Mouse (Mus musculus) ZHBTc4 (cell line): ENCODE measurements around the gene Mrln.
"Not testable (repeated sequence)": the region's sequence is repeated elsewhere in the genome, so short reads cannot be mapped to it uniquely, and the experiment has no call there.

Experiments
- DNase-seq: peaks from one replicate; pipeline ENCODE4 v3.0.0-alpha.2; 2011; ENCODE audit warnings: low read depth, low spot score

Mrln gene

GRCm38 (mm10) chr10:70195279-70195678, 9.2 kb upstream of the Mrln start:
- DNase-seq, result no peak

- DNase-seq, result peak; percentile 87
Measured at GRCm38 (mm10) chr10:70195786-70196185, 8.7 kb upstream of the Mrln start.

DNA sequence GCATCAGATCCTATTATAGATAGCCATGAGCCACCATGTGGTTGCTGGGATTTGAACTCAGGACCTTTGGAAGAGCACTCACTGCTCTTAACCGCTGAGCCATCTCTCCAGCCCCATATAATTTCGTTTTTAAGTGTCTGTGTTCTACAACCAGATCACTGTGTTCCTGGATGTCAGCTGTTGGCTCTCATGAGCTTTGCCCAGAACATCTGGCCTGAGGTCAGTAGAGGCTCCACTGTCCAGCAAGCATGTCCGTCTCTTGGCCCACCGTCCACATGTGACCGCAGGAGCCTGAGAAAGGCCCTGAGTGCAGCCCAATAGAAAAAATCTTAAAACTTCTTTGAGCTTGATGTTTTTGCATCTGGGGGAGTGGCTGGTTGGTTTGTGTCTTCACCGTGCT, 7.8 kb upstream of the Mrln start:
- DNase-seq, result no peak

DNA sequence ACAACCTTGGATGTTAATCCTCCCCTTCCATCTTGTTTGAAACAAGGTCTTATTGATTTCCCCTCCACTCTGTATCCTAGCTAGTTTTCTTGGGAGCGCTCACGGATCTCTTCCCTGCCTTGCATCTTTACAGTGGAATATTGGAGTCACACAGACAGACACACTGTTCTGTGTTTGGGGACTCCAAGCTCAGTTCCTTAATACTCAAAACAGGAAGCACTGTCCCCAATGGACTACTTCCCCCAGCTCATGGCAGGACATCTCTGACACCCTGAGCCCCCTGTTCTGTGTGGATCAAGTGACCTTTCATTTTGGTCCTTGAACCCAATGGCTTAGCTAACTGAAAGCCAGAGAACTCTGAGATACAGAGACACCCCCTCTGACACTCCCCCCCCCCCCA, 6.9 kb upstream of the Mrln start:
- DNase-seq, result no peak

DNA sequence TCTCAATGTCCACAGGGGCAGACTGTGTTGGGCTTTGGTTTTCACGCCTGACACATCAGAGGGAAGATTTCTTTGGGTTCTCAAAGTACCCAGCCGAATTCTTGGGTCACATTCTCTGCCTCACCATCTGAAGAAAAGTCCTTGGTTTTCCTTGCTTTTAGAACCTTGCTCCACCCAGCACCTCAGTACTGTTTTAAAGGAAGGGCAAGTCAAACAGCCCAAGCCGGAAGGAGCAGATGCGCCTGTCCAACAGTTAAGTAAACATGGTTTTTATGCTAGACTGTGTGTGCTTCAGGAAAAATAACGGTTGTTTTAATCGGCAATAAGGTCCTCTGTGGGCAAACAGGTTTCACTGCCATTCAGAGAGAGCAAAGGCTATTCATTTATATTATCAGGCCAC, 6.5 kb upstream of the Mrln start:
- no peak for DNase-seq

- no peak for DNase-seq
Measured at GRCm38 (mm10) chr10:70198951-70199463, 5.5 kb upstream of the Mrln start.

- DNase-seq, result no peak
Measured at GRCm38 (mm10) chr10:70199466-70200210, 4.8 kb upstream of the Mrln start.

DNA sequence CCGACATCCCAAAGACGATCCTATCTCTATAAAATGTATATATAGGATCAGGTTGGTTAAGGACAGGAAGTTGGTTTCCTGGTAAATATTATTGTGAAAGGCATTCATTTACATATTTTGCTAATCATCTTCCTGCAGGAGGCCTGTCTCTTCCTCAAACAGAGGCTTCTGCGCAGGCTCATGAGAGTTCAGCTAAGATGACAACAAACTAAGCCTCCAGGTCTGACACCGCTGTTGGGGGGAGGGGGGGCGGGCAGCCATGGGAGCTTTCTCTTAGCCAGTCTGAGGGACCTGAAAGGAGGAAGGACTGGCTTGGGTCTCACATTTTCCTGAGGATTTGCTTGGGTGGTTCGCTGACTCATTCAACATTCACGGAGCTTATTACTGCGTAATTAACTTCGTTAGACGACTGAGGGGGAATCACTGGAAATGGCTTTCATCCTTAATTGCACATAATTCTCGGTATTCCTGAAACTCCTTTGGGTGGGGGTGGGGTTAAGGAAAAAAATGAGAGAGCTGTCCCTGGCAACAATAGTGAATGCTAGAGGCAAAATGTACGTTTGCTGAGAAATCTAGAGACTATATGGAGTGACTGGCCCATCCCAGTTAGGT, 3.5 kb upstream of the Mrln start:
- DNase-seq, result no peak

DNA sequence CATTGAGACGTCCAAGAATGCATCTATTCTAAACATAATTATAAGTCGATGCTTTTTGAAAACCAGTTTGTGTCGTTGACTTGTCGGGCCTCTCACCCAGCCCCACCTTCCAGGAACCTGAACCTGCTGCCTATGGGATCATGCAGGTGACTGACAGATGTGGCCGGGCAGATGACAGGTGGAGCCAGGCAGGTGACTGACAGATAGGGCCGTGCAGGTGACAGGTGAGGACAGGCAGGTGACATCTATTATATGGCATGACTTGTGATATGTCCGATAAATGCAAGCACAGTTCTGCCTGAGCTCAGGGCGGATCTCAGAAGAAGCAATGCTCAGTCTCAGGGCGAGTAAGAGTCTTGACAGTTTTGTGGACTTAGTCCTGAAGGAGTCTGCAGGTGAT, 6.8 kb downstream of the Mrln start:
- DNase-seq, result no peak

- no peak for DNase-seq
Measured at GRCm38 (mm10) chr10:70220971-70221370, 16.5 kb downstream of the Mrln start.

- not testable (repeated sequence) for DNase-seq
Measured at GRCm38 (mm10) chr10:70222231-70222630, 17.8 kb downstream of the Mrln start.

DNA sequence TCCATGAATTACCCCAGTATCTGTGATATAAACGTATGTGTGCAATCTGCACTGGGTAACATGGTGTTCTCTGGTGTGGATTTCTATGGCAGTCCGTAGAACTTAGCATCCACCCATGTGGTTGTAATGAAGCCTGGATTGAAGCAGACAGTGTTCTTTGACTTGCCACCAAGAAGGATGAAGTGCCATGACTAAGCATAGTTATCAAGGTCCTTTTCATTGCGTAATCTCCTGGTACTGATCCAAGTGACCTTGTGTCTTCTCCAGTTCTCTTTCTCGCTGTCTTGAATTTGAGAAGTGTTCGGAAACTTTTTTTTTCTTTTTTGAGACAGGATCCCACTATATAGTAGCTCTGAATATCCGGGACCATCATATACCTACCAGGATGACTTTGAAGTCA, 20.1 kb downstream of the Mrln start:
- DNase-seq, result no peak

DNA sequence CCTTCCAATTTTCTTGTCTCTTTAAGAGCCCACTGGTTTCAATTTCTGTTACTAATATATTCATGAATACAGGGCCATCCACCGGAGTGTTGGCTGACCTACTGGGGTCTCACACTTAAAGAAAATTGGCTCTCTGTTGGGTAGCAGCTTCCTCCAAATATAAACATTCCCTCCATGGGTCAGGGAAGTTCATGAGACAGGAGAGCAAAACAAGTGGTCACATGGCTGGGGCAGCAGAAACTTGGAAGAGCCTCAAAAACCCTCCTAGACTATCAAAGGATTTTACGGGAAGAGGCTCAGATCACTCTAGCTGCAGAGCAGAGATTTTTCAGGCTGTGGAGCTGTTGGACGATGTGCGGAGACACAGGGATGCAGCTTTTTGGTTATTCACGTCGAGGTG, 21.3 kb downstream of the Mrln start:
- DNase-seq, result no peak

- DNase-seq, result no peak
Measured at GRCm38 (mm10) chr10:70226608-70227007, 22.1 kb downstream of the Mrln start.

GRCm38 (mm10) chr10:70230352-70230751, 25.9 kb downstream of the Mrln start:
- no peak for DNase-seq

- DNase-seq, result no peak
Measured at GRCm38 (mm10) chr10:70237936-70238335, 33.5 kb downstream of the Mrln start.

DNA sequence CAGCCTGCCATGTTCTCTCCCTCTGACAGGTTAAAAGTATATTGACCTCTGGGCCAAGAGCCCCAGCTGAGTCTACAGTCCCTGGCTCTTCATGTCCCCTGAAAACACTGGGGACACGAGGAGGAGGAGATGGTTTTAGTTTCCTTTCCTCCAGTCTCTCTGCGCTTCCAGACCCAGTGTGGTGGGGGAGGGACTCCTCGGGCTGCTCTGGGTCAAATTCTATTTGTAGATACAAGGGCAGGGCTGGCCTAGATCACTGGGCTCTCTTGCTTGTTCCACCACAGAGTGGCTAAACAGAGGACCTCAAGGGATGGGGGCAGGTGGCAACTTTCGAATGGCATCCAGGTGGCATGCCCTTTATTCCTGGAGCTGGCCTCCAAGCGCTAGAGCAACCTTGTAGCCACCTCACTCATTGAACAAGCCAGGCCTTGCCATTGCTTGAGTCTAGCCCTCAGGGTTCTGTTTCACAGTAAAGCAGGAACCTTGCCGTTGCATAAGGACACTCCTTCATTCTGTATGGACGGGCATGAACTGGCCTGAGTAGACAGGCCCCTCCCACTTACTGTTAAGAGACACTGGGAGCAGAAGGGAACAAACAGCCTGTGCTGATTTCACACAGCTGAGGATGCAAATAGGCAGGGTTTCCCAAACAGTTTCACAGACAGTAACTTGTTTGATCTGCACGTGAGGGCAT, 38.4 kb downstream of the Mrln start:
- DNase-seq, result peak; percentile 92

- peak; percentile 96 for DNase-seq
Measured at GRCm38 (mm10) chr10:70244921-70245558, 40.6 kb downstream of the Mrln start, which contains the start of gene Slc16a9. TSS of gene Slc16a9 (plus strand) at chr10:70245100.

- peak; percentile 67 for DNase-seq
Measured at GRCm38 (mm10) chr10:70245559-70245945, 41.1 kb downstream of the Mrln start.

DNA sequence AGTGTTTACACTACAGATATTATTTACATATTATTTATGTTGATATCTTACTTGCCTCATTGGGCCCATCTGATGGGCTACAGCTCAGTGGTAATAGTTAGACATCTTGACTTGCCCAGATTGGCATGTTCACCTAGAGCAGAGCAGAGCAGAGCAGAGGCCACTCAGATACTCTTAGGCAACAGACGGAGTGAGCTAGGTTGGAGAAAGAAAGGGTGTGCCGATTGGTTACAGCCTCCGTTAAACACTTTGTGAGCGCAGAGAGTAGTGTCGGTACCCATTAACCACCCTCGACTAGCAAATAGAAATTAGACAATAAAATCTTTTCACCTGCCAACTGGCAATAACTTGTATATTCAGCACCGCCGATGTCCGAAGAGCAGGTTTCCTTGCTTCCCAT, 41.6 kb downstream of the Mrln start:
- no peak for DNase-seq

DNA sequence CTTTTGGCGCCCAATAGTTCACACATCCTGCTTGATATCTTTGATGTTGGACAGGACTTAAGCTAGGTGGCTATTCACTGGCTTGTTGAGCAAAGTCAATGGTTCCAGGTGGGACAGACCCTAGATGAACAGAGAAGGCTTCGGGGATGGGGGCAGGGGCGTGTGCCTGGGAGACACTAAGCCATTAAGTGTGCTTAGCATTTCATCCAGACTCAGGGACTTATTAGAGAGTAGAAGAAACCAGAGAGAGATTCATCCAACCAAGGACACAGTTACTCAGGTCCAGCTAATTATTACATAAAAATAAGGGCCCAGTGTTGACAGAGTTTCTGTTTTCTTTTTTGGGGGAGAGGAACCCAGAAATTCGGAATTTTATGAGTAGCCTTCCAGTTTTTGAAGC, 45.9 kb downstream of the Mrln start:
- DNase-seq, result no peak

GRCm38 (mm10) chr10:70250766-70251165, 46.3 kb downstream of the Mrln start:
- DNase-seq, result no peak
